10 mouse cellular contexts compared by ENCODE assay signal in genomic region chr1:135374175-135374867, GRCm38 (mm10). TPM values are rescaled to one million over a fixed set of nuclear protein-coding genes. Genes with fewer than 3 reads are reported as not detected.
DNase-seq lines count a peak whose midpoint lies in the region; ATAC-seq and TF ChIP-seq lines count a peak whose summit lies in the region.
"Had no signal": no experiment of that assay in that cellular context is flagged by ENCODE, and none has a peak within 500 bp of the region (broad histone marks: within the 10 kb centered on the region; RNA-seq: fewer than 3 reads in every experiment).

No protein-coding gene starts in this region.

- peak; percentile 38 to 46 for DNase-seq in gastrocnemius, adult 8-10 months (ENCODE audit: low spot score in 2 of 2)
- no peak for DNase-seq in gastrocnemius, postnatal 4 days (ENCODE audit: low spot score in 2 of 2)
- no peak for DNase-seq in ES-E14 (ENCODE audit: low read depth, low spot score)
- no peak for DNase-seq in liver, postnatal 0 days
- no peak for DNase-seq in frontal cortex, adult 2 months (ENCODE audit: extremely low spot score in 1 of 2, low spot score in 1 of 2)
- no peak for DNase-seq in thymus, adult 18-20 months

- H3K4me1 ChIP-seq in ES-E14 (ENCODE audit: control insufficient read depth in 2 of 2, insufficient read depth in 2 of 2, low read length in 2 of 2, poor library complexity in 1 of 2) = peaks cover 1 to 14% of the 10 kb centered on the region in 2 experiments; a peak in 3 of 4 replicates
- H3K4me1 ChIP-seq in embryonic facial prominence, embryonic 13.5 days = peaks cover 22% of the 10 kb centered on the region
- H3K4me1 ChIP-seq in intestine, embryonic 15.5 days (replicated peaks) = peaks cover 16% of the 10 kb centered on the region
- H3K4me1 ChIP-seq in liver, postnatal 0 days (ENCODE audit: insufficient read depth) = peaks cover 8% of the 10 kb centered on the region

- H3K4me3 ChIP-seq in ES-E14 (ENCODE audit: insufficient read depth in 1 of 2, low read depth in 1 of 2, low read length in 2 of 2, poor library complexity in 1 of 2, severe bottlenecking in 1 of 2) = peak overlapping the region; percentile 66 to 68
- H3K4me3 ChIP-seq in embryonic facial prominence, embryonic 13.5 days = peak overlapping the region; percentile 70
- peak overlapping the region; percentile 56 for H3K4me3 ChIP-seq in intestine, embryonic 15.5 days (replicated peaks)
- H3K4me3 ChIP-seq in liver, postnatal 0 days (ENCODE audit: low read depth, low read length) = peak overlapping the region; percentile 44

- TF ChIP-seq CTCF in liver, postnatal 0 days (IDR thresholded peaks at IDR 0.05; ENCODE audit: low read depth) = no peak

- ATAC-seq in embryonic facial prominence, embryonic 13.5 days (ENCODE audit: insufficient number of reproducible peaks, insufficient read depth, low FRiP score, low TSS enrichment, low read depth) = no peak
- ATAC-seq in intestine, embryonic 15.5 days = no peak; the same call in 1 of the 2 replicates
- no peak for ATAC-seq in liver, postnatal 0 days

- peak overlapping the region; percentile 61 for H3K9ac ChIP-seq in ES-E14 (ENCODE audit: insufficient read depth, low read depth, low read length, poor library complexity, severe bottlenecking)
- H3K9ac ChIP-seq in embryonic facial prominence, embryonic 13.5 days = peak overlapping the region; percentile 78
- H3K9ac ChIP-seq in intestine, embryonic 15.5 days = peak overlapping the region; percentile 59
- peak overlapping the region; percentile 37 for H3K9ac ChIP-seq in liver, postnatal 0 days (replicated peaks)

- in situ Hi-C loops in ES-E14 (cut with MboI; ENCODE audit: low sequenced_read_pairs in 2 of 2, unreplicated experiment in 2 of 2) = loop anchor here in 1 of 2 experiments (25.0 kb wide), 1 partner anchor 212 kb away; the partner anchor contains the start of gene Gpr37l1

- no peak for TF ChIP-seq EP300 in liver, postnatal 0 days (IDR thresholded peaks at IDR 0.05; ENCODE audit: low read depth)

- H3K27me3 ChIP-seq in embryonic facial prominence, embryonic 13.5 days = no peaks in the 10 kb centered on the region
- H3K27me3 ChIP-seq in intestine, embryonic 15.5 days (replicated peaks) = no peaks in the 10 kb centered on the region
- peaks cover 13% of the 10 kb centered on the region for H3K27me3 ChIP-seq in liver, postnatal 0 days (ENCODE audit: insufficient read depth, low read length)

- H3K27ac ChIP-seq in ES-E14 (ENCODE audit: insufficient read depth, low read depth, low read length, poor library complexity, severe bottlenecking) = no peak overlapping the region
- no peak overlapping the region; the same call in 1 of the 2 replicates for H3K27ac ChIP-seq in embryonic facial prominence, embryonic 13.5 days
- 0 out of 2 replicates have a peak overlapping the region, but pooled peaks have one; percentile 20 for H3K27ac ChIP-seq in intestine, embryonic 15.5 days
- no peak overlapping the region for H3K27ac ChIP-seq in liver, postnatal 0 days (ENCODE audit: low read depth)

- WGBS in embryonic facial prominence, embryonic 13.5 days = 4% methylated on average over 19 of the region's 19 CpGs
- WGBS in intestine, embryonic 15.5 days = 5% methylated on average over 19 of the region's 19 CpGs
- 7% methylated on average over 18 of the region's 19 CpGs for WGBS in liver, postnatal 0 days (ENCODE audit: insufficient replicate concordance)

- H3K36me3 ChIP-seq in ES-E14 (ENCODE audit: control insufficient read depth, insufficient read depth, low read length, poor library complexity, severe bottlenecking) = no peaks in the 10 kb centered on the region
- H3K36me3 ChIP-seq in embryonic facial prominence, embryonic 13.5 days = no peaks in the 10 kb centered on the region
- H3K36me3 ChIP-seq in intestine, embryonic 15.5 days = no peaks in the 10 kb centered on the region
- H3K36me3 ChIP-seq in liver, postnatal 0 days (replicated peaks; ENCODE audit: insufficient read depth, low read length) = no peaks in the 10 kb centered on the region

- no peaks in the 10 kb centered on the region for H3K9me3 ChIP-seq in ES-E14 (ENCODE audit: control insufficient read depth, insufficient read depth, low read depth, low read length)
- H3K9me3 ChIP-seq in embryonic facial prominence, embryonic 13.5 days = no peaks in the 10 kb centered on the region
- H3K9me3 ChIP-seq in intestine, embryonic 15.5 days = no peaks in the 10 kb centered on the region
- no peaks in the 10 kb centered on the region for H3K9me3 ChIP-seq in liver, postnatal 0 days (ENCODE audit: low read length)

- peak overlapping the region; percentile 96 for H3K4me2 ChIP-seq in embryonic facial prominence, embryonic 13.5 days
- peak overlapping the region; percentile 91 for H3K4me2 ChIP-seq in intestine, embryonic 15.5 days (replicated peaks)
- H3K4me2 ChIP-seq in liver, postnatal 0 days (ENCODE audit: low read depth, low read length) = peak overlapping the region; percentile 73

TF ChIP-seq in ES-E14, 5 proteins besides CTCF, POLR2A, EP300 and RAD21:
- TF ChIP-seq MAFK (IDR thresholded peaks at IDR 0.05; ENCODE audit: insufficient read depth, low read depth, low read length) (no peak), CHD2 (IDR thresholded peaks at IDR 0.05; ENCODE audit: low read depth, low read length) (no peak), ZC3H11A (IDR thresholded peaks at IDR 0.05; ENCODE audit: borderline replicate concordance, low read depth, low read length) (no peak), ZNF384 (IDR thresholded peaks at IDR 0.05; ENCODE audit: low read depth, low read length) (no peak), HCFC1 (IDR thresholded peaks at IDR 0.05; ENCODE audit: borderline replicate concordance, insufficient read depth, low read length) (no peak)

RNA-seq across cellular contexts. Expression of gene Shisa4, which starts 0.7 kb away (rescaled TPM):
- 100 to 1,000 TPM; 128 to 167 (median 156) TPM for total RNA-seq in gastrocnemius, adult 8-10 months (2022)
- 100 to 1,000 TPM; 121 to 136 TPM for total RNA-seq in gastrocnemius, postnatal 4 days (2021)
- total RNA-seq in ES-E14 (2012; rRNA removed) = 9.5 and 15.7 TPM in 2 replicates
- 22.4 and 23.0 TPM in 2 replicates for polyA plus RNA-seq in embryonic facial prominence, embryonic 13.5 days (2015; fragmentation: Nextera tagmentation; extraction: Ambion mirVana)
- polyA plus RNA-seq in intestine, embryonic 15.5 days (2015; fragmentation: Nextera tagmentation; extraction: Ambion mirVana) = 29.5 and 30.2 TPM in 2 replicates
- 1.5 and 1.8 TPM in 2 replicates for polyA plus RNA-seq in liver, postnatal 0 days (2015; fragmentation: Nextera tagmentation; extraction: Ambion mirVana)
- polyA plus RNA-seq in frontal cortex, adult 2 months (2012; rRNA removed) = 174 and 198 TPM in 2 replicates
- total RNA-seq: hematopoietic stem cell, adult 5-6 weeks; MEL had no signal

RNA-seq across cellular contexts. Expression of gene Lmod1, which starts 49.7 kb away (rescaled TPM):
- 1 to 10 TPM; 2.9 to 4.8 (median 3.5) TPM for total RNA-seq in gastrocnemius, adult 8-10 months (2022)
- 1 to 10 TPM; 3.1 to 4.1 TPM for total RNA-seq in gastrocnemius, postnatal 4 days (2021)
- 1.6 and 2.6 TPM in 2 replicates for total RNA-seq in ES-E14 (2012; rRNA removed)
- 0.42 and 0.59 TPM in 2 replicates for polyA plus RNA-seq in embryonic facial prominence, embryonic 13.5 days (2015; fragmentation: Nextera tagmentation; extraction: Ambion mirVana)
- polyA plus RNA-seq in intestine, embryonic 15.5 days (2015; fragmentation: Nextera tagmentation; extraction: Ambion mirVana) = 11.1 and 11.2 TPM in 2 replicates
- polyA plus RNA-seq in liver, postnatal 0 days (2015; fragmentation: Nextera tagmentation; extraction: Ambion mirVana) = 0.13 and 0.14 TPM in 2 replicates
- polyA plus RNA-seq in frontal cortex, adult 2 months (2012; rRNA removed) = 0.44 and 1.1 TPM in 2 replicates
- total RNA-seq: hematopoietic stem cell, adult 5-6 weeks; MEL had no signal

RNA-seq across cellular contexts. Expression of gene Ipo9, which starts 56.0 kb away (rescaled TPM):
- 10 to 100 TPM; 18.0 to 32.4 (median 26.0) TPM for total RNA-seq in gastrocnemius, adult 8-10 months (2022)
- total RNA-seq in gastrocnemius, postnatal 4 days (2021) = 10 to 100 TPM; 89.2 to 90.6 TPM
- 71.1 and 86.8 TPM in 2 replicates for total RNA-seq in ES-E14 (2012; rRNA removed)
- 139 and 147 TPM in 2 replicates for polyA plus RNA-seq in embryonic facial prominence, embryonic 13.5 days (2015; fragmentation: Nextera tagmentation; extraction: Ambion mirVana)
- polyA plus RNA-seq in intestine, embryonic 15.5 days (2015; fragmentation: Nextera tagmentation; extraction: Ambion mirVana) = 85.6 and 92.2 TPM in 2 replicates
- polyA plus RNA-seq in liver, postnatal 0 days (2015; fragmentation: Nextera tagmentation; extraction: Ambion mirVana) = 10.2 and 12.1 TPM in 2 replicates
- 137 and 174 TPM in 2 replicates for polyA plus RNA-seq in frontal cortex, adult 2 months (2012; rRNA removed)

Comparison
In these comparisons a context has a peak if more than half of its experiments do, and no peak if none do; other contexts are left out.
1. DNase-seq: peak in gastrocnemius, adult 8-10 months (2 of 2); none in gastrocnemius, postnatal 4 days (0 of 2), ES-E14 (single experiment), liver, postnatal 0 days (single experiment), frontal cortex, adult 2 months (0 of 2) and thymus, adult 18-20 months (0 of 2).
2. Peak in every context shown above with its lines, with median percentiles within 50 percentile points of each other: H3K4me3 ChIP-seq, H3K9ac ChIP-seq and H3K4me2 ChIP-seq.